Mouse (Mus musculus) myocyte (in vitro differentiated cells): Measurements from ENCODE around the gene Hps4.

Experiments
- E2F4 ChIP-seq: IDR thresholded peaks from one replicate; pipeline ENCODE4 v1.6.1; 2011; ENCODE audit warnings: mild to moderate bottlenecking, control low read depth, moderate library complexity; ENCODE audit not compliant: insufficient read depth
- MAX ChIP-seq: IDR thresholded peaks from one replicate; pipeline ENCODE4 v1.6.1; 2011; ENCODE audit warnings: low read depth, mild to moderate bottlenecking, control low read depth
- MYOG ChIP-seq, 3 experiments: IDR thresholded peaks; one replicate each; pipeline ENCODE4 v1.6.1; 2011; ENCODE audit warnings: control low read depth in 2 of 3, low read depth in 2 of 3, mild to moderate bottlenecking in 2 of 3; ENCODE audit not compliant: insufficient read length in 2 of 3, control insufficient read depth in 1 of 3, insufficient read depth in 1 of 3
- POLR2A ChIP-seq: IDR thresholded peaks from one replicate; pipeline ENCODE4 v1.6.1; 2011; ENCODE audit warnings: low read depth, mild to moderate bottlenecking, control low read depth, moderate library complexity; ENCODE audit not compliant: insufficient read length
- POLR2AphosphoS2 ChIP-seq: IDR thresholded peaks from one replicate; pipeline ENCODE4 v1.6.1; 2011; ENCODE audit warnings: low read depth, control low read depth; ENCODE audit not compliant: insufficient read length
- REST ChIP-seq: IDR thresholded peaks from one replicate; pipeline ENCODE4 v1.6.1; 2011; ENCODE audit warnings: mild to moderate bottlenecking, control low read depth, moderate library complexity; ENCODE audit not compliant: insufficient read depth, insufficient read length
- SRF ChIP-seq: IDR thresholded peaks from one replicate; pipeline ENCODE4 v1.6.1; 2011; ENCODE audit warnings: low read depth; ENCODE audit not compliant: control insufficient read depth, insufficient read length
- TCF12 ChIP-seq: IDR thresholded peaks from one replicate; pipeline ENCODE4 v1.6.1; 2011; ENCODE audit warnings: mild to moderate bottlenecking, control low read depth; ENCODE audit not compliant: poor library complexity, insufficient read depth, severe bottlenecking
- USF1 ChIP-seq: IDR thresholded peaks from one replicate; pipeline ENCODE4 v1.6.1; 2011; ENCODE audit warnings: low read depth, mild to moderate bottlenecking, control low read depth, moderate library complexity

- TF ChIP-seq MYOG (IDR thresholded peaks at IDR 0.05; ENCODE audit: control insufficient read depth in 1 of 3, insufficient read depth in 1 of 3, insufficient read length in 2 of 3, low read depth in 2 of 3) (no peak), SRF (no peak), REST (no peak), POLR2A (no peak), MAX (no peak), USF1 (no peak), POLR2AphosphoS2 (no peak), E2F4 (no peak), TCF12 (no peak)
Measured at GRCm38 (mm10) chr5:112377380-112377779, 34.5 kb downstream of the Hps4 start.
